Comparison of ENCODE assay signal across 17 mouse cellular contexts in the genomic region with DNA sequence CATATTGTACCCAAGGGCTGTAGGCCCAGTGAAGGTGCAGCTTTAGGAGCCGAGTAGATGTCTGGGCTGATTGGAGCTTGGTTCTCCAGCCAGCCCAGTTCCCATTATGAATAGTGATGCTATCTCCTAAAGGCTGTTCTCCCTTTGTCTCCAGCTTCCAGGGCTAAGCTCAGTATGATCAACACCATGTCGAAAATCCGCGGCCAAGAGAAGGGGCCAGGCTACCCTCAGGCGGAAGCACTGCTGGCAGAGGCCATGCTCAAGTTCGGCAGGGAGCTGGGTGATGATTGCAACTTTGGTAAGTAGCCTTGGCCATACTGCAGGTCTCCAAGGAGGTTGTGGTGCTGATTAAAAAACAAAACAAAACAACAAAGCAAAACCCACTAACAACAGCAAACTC.
"Had no signal": no experiment of that assay in that cellular context is flagged by ENCODE, and none has a peak within 500 bp of the region (broad histone marks: within the 10 kb centered on the region; RNA-seq: fewer than 3 reads in every experiment).

No protein-coding gene starts in this region.

- H3K4me1 ChIP-seq: midbrain, embryonic 12.5 days; neural tube, embryonic 15.5 days had no signal

- H3K4me3 ChIP-seq: midbrain, embryonic 10.5 days; midbrain, embryonic 12.5 days; myocyte; neural tube, embryonic 13.5 days; neural tube, embryonic 15.5 days had no signal

- H3K4me2 ChIP-seq: lung, embryonic 14.5 days; midbrain, embryonic 12.5 days; neural tube, embryonic 13.5 days; neural tube, embryonic 15.5 days had no signal

- DNase-seq: lung, embryonic 14.5 days; lung, postnatal 10 days; lung, postnatal 4 days; retina, postnatal 1 day; right cerebral cortex, adult 18-20 months; right cerebral cortex, postnatal 25 days; right cerebral cortex, postnatal 4 days; spleen, adult 18-20 months; thymus, adult 18-20 months; thymus, postnatal 14 days; thymus, postnatal 36 days had no signal

- H3K9ac ChIP-seq: lung, embryonic 14.5 days; midbrain, embryonic 12.5 days; neural tube, embryonic 13.5 days; neural tube, embryonic 15.5 days had no signal

- H3K9me3 ChIP-seq: midbrain, embryonic 10.5 days; midbrain, embryonic 12.5 days; neural tube, embryonic 13.5 days; neural tube, embryonic 15.5 days had no signal

- H3K27ac ChIP-seq: midbrain, embryonic 10.5 days; midbrain, embryonic 12.5 days; neural tube, embryonic 13.5 days; neural tube, embryonic 15.5 days had no signal

- H3K36me3 ChIP-seq: midbrain, embryonic 10.5 days; midbrain, embryonic 12.5 days had no signal

- ATAC-seq: midbrain, embryonic 16.5 days had no signal

- H3K27me3 ChIP-seq: midbrain, embryonic 12.5 days; neural tube, embryonic 13.5 days; neural tube, embryonic 15.5 days had no signal
